Mouse (Mus musculus) megakaryocyte, adult 5-6 weeks (primary cell): ENCODE measurements around the gene Mettl26. TPM values are rescaled to one million over a fixed set of nuclear protein-coding genes. Genes with fewer than 3 reads are reported as not detected.

Experiments
- ATAC-seq: 2 replicates; pipeline ENCODE4 v1.8.0; 2016; ENCODE audit warnings: mild to moderate bottlenecking, inconsistent platforms; ENCODE audit not compliant: poor library complexity, severe bottlenecking
- total RNA-seq, 2 experiments: library from RNA; stranded (forward) in 1 of 2; stranded (reverse) in 1 of 2; fragments of 153-499, 151-499 nt in 1 of 2; fragments of 221-1000, 200-1000 nt in 1 of 2; gene quantifications; 2 replicates each; pipeline versions ENCODE4 v1.2.3 to v1.2.4; 2015 to 2017

Mettl26 gene
- total RNA-seq, 2 experiments from 2014 or later, result 3.7 to 18.9 TPM

DNA sequence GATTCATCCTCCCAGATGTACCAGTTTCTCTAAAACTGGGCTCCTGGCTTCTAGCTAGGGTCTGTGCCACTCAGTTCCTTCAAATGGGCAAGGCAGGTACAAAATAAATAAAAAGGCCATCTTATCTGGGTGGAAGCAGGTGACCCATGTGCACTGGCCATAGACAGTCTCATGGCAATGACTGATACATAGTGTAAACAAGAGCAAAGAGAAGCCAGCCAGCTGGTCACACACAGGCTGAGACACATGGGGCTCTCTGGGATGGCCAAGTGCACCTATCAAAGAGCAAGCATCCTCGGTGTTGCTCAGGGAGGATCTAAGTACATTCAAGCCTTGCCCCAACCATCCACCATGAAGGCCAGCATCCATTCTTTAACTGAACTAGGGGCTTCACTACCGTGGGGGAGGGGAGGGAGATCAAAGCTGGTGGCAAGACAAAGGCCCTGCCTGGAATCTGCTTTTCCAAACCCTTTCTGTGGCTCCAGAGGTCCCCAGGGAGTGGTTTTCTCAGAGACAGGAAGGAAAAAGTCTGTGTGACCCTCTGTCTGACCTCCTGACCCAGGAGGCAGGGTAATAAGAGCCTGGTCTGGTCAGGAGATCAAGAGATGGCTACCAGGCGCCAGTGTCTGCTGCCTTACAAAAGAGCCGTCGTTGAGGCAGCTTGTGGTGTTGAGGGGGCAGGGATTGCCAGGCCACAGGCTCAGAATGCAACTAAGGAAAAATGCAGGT is 6.2 kb downstream of the Mettl26 start:
- no peak for ATAC-seq

DNA sequence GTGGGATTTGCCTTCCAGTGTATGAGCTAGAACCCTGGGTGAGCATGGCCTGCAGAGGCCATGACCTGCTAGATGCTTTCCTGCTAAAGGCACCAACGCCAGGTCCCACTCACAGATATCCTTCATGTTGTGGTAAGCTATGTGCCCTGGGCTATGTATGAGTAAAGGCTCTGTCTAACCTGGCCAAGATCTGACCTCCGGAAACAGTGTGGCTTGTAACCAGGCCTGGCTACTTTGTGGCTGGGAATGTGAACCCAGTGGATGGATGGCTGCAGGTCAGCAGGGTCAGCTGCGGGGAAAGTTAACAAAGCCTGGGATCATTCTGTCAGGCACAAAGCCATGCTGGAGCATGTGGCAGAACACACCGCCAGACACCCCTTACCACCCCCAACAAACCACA is 6.8 kb downstream of the Mettl26 start:
- no peak for ATAC-seq

DNA sequence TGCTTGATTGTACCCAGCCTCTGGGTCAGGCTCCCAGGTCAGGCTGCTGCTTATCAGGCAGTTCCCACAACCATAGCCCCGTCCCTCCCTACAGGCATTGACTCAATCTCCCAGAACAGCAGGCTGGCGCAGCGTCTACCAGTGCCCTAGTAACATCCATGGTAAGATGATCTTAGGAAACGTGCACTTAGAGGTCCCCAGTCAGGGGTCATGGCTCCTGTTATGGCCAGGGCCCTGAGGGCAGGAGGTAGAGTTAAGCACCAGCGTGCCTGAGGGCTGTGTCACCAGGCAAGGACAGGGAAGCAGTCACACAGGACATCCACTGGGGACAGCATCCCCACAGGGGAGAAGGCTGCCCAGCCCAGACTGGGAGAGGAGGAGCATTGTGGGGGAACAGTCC is 7.4 kb downstream of the Mettl26 start:
- no peak for ATAC-seq

DNA sequence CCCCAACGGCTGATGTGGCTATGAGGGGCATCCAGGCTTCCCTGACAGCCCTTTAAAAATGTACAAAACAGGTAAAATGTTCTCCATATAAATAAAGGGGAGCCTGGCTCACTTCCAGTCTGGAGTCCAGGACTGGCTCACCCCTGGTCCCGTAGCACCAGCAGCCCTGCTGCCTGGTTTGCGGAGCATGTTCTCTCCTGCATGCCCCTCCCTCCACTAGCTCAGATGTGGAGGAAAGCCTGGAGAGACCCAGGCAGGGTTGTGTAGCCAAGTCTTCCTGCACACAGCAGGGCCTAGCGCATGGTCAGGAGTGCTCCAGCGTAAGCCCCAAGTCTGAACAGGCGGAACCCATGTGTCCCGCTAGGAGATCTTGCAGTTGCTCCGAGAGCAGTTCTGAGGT is 8.4 kb downstream of the Mettl26 start:
- ATAC-seq, result no peak

DNA sequence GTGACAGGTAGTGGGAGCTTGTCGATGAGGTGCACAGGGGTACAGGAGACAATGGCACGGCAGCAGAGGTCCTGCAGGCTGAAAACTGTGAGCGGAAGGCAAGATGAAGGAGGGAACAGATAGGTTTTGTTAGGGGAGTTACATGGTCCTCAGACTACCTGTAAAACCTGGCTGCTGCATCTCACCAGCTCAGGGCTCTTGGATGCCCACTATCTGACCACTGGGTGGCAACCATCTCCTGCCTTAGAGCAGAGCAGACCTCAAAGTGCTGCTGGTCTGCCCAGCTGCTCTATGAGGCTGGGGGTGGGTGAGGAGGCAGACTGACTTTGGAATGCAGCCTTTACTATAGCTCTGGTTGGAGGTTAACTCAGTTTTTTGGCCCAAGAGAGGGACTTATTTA is 8.9 kb downstream of the Mettl26 start:
- ATAC-seq, result no peak

DNA sequence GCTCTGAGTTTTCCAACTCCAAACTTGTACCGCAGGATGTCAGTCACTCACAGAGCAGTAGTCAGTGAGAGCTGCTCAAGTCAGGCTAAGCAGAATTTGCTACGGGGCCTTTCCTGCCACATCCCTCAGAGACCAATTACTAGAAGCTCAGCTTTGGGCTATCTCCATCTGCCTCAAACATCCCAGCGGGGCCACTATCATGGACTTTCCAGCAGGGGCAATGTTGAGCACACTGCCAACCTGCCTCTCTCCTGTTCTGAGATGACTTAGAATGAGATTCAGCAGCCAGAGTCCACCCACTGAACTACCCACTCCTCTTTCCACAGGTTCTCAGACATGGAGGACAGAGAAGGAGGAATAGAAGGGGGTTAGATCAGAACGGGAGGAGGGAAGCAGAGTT is 10.8 kb downstream of the Mettl26 start:
- no peak for ATAC-seq

DNA sequence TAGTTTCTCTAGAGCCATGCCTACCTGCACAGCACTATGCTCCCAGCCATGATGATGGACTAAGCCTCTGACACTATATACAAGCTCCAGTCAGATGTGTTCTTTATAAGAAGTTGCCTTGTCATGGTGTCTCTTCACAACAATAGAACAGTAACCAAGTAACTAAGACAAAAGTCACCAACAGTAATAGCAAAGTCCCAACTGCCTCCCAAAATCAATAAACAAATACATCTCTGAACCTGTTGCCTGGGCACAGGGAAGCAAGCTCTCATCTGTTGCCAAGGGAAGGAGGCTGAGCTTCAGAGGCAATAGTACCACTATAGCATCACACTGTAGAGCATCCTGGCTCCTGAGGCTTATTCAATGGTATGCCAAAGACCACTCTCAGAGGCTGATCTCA is 11.9 kb downstream of the Mettl26 start:
- no peak for ATAC-seq

DNA sequence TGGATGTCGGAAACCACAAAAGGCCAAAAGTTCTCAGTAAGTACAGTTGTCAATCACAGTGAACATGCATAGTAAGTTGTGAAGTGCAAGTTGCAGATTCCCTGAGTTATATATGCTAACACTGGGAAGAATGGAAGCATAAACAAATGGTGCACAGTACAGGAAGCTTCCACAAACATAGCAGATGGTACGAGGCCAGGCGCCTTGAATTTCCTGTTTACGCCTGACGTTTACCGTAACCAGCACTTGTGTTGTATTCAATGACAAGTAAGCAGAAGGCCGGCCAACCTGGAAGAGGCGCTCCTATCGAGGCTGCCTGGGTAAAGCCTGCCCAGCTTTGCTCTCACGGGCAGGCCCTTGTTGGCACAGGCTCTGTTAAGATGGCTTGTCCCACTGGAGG is 12.6 kb downstream of the Mettl26 start:
- ATAC-seq, result no peak

DNA sequence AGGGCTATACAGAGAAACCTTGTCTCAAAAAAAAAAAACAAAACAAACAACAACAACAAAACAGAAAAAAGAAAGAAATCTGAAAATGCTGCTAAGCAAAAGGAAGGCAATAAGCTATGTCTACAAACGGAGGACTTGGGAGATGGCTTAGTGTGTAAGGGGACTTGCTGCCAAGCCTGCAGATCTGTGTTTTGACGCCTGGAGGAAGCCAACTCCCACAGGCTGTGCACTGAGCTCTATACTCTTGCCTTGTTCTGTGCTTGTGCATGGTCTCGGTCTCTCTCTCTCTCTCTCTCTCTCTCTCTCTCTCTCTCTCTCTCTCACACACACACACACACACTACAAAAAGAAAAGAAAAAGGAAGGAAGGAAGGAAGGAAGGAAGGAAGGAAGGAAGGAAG is 14.0 kb downstream of the Mettl26 start:
- ATAC-seq, result no peak

DNA sequence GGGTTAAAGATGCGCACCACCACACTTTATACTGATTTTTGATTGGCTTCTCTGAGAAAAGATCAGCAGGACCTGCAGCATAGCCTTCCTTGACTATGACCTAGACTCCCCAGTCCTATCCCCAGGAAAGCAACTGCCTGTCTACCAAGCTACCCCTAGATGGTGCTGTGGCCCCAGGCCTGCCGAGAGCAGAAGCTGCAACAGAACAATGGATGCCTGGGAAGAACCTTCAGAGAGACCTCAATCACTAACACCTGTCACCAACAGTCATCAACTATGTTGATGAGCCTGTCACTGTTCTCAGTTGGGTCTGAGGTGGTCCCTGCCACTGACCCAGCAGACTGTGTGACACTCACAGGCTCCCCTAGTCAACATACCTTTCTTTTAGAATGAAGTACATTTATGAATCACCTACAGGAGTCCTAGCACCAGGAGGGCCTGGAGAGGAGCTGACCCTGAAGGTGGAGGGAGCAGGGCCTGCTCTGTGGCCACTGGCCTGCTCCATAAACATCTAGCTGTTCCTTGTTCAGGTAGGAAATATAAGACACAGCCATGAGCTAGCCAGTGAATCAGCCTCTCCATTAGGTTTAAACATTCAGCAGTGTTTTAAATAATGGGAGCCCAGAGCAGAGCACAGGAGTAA is 19.2 kb downstream of the Mettl26 start:
- ATAC-seq, result peak; percentile 91

DNA sequence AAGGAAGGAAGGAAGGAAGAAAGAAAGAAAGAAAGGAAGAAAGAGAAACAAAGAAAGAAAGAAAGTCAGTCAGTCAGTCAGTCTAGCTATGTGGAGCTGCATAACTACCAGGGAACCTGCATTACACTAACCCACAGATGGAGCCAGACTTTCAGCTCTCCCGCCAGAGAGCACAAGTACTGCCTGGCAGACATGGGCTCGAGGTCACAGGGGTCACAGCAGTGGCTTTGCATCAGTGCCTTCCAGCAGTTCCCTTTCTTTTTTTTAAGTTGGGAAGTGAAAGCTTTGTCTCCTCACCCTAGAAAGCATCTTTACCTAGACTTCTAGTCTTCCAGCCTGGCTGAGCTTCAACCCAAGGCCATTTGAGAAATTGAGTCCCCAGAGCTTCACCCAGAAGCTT is 20.5 kb downstream of the Mettl26 start:
- ATAC-seq, result peak; percentile 27; the same call in 1 of the 2 replicates

DNA sequence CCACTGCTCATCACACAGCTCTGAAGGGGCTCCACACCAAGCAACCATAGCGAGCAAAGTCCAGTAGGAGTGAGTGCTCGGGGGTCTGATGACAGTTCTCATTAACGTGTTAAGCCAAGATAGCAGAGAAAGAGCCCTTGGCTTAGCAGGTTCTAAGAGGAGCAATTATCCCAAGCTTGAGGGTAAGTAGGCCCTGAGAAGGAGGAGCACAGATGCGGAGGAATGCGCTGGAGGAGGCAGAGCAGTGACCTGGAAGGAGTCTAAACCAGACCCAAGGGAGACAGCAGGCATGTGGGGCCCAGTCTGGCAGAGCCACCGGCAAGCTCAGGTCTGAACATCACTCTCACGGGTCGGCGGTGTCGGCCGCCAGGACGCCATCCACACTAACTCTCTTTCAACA is 21.0 kb downstream of the Mettl26 start:
- no peak for ATAC-seq

DNA sequence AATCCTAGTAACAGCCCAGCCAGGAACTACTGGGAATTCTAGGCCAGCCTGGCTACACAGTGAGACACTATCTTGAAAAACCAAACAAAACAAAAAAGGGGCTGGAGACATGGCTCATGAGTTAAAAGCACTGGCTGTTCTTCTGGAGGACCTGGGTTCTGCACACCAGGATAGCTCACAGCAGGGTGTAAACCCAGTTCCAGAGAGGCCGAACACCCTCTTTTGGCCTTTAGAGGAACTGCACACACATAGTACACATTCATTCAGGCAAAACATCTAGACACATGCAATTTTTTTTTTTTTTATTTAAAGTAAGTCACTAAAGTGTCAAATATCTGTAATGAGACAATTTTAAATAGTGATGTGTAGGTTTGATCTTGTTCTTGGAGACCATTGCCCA is 25.3 kb downstream of the Mettl26 start:
- ATAC-seq, result no peak

DNA sequence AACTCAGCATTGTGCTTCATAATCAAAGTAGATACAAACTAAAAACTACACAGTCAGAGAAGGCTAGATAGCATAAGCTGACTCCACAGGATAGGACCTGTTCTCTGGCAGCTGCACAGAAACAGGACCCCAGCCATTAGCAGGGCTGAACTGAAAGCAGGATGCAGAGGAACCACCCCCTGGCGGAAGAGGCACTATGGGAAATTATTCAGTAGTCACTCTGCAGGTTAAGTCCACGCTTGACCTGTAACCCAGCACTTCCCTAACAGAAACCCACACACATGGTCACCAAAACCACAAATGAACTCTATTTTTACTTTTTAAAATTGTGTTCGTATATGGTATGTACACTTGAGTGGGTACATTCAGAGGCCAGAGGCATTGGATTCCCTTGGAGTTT is 28.2 kb downstream of the Mettl26 start:
- ATAC-seq, result no peak

DNA sequence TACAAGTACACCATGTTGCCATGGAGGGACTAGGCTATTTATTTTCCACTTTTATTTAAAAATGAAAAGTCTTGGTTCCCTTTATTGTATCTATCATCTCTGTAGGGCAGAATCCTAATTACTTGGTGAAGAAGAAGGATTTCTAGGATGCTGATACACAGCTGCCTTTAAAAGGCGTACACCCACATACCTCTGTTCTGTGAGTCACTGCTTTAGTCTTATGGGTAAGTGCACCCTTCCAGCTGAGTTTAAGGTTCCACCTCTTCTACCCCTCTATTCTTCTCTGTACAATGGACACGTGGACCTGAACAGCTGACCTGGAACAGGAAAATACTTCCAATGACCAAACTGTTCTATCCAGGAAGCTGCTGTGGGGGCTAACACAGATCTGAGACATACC is 32.8 kb downstream of the Mettl26 start:
- ATAC-seq, result no peak

DNA sequence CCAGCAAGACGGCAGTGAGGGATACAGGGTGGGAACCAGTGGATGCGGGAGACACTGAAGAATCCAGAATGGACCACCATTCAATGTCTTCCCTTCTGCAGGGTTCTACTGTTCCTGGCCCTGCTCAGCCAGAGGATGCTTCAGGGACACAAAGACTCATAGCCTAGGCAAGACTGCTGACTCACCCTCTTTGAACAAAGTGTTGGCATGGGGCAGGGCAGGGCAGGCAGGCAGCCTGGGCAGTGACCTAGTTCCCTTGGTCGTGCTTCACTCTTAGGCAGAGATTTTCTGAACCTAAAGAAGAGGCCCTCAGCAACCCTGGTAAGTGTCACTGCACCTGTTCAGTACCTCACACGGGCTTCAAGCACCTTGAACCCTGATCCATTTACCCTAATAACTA is 36.9 kb downstream of the Mettl26 start:
- ATAC-seq, result 0 out of 2 replicates have a peak, but pooled peaks have one; percentile 27

DNA sequence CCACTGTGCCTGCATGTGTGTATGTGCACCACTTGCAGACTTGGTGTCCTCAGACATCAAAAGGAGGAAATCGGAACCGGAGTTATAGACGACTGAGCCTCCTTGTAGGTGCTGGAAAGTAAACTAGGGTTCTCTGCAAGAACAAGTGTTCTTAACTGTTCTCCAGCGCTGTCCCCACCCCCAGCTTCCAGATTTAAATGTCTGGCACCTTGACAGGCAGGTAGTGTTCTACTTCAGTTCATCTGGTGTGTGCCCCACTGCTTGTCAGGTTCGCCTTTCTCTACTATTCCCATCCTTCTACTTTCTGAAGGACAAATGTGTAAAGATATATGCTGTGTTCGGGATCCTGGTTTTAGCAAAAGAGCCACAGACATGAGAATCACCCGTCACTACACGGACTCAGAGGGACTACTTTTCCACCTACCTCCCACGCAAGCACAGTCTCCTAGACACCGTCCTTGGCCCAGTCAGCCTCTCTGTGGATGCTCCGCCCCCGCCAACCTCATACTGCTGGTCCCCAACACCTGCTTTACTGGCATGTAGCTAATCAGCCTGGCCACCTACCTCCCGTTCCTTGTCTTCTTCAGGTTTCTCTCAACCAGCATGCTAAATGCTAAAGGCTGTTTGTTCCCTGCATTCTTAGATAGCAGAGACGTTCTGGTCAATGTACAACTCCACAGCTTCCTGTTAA is 38.5 kb downstream of the Mettl26 start:
- ATAC-seq, result no peak

DNA sequence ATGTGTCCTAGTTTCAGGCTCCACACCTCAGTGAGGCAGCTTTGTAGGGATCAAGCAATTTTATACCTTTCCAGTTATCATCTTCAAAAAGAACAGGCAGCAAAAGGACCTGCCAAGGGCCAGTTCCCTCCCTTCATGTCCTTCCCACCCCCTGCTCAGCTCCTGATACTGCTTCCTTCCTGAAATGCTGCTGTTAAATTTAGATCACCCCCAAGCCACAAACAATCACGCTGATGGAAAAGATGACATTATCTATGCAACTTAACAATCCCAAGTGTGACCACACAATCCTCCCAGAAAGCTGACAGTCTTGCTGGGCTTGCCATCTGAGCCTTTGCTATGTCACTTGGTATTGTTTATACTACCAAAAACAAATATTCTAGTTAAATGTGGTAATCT is 39.0 kb downstream of the Mettl26 start:
- 0 out of 2 replicates have a peak, but pooled peaks have one; percentile 10 for ATAC-seq

DNA sequence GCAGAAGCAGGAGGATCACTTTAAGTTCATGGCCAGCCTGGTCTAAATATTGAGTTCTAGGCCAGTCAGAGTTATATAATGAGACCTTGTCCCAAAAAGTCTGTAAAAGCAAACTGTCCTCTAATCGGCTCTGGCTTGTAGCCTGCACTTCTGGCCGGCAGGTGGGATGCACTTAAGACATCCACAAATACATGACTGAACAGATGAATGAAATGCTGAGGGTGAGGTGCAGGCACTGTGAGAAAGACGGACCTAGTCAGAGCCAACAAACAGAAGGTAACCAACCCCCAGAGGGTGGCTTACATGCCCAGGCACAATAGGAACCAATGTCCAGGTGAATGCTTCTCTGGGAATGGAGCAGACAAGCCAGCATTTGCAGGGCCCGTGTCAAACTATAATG is 39.4 kb downstream of the Mettl26 start:
- no peak for ATAC-seq

DNA sequence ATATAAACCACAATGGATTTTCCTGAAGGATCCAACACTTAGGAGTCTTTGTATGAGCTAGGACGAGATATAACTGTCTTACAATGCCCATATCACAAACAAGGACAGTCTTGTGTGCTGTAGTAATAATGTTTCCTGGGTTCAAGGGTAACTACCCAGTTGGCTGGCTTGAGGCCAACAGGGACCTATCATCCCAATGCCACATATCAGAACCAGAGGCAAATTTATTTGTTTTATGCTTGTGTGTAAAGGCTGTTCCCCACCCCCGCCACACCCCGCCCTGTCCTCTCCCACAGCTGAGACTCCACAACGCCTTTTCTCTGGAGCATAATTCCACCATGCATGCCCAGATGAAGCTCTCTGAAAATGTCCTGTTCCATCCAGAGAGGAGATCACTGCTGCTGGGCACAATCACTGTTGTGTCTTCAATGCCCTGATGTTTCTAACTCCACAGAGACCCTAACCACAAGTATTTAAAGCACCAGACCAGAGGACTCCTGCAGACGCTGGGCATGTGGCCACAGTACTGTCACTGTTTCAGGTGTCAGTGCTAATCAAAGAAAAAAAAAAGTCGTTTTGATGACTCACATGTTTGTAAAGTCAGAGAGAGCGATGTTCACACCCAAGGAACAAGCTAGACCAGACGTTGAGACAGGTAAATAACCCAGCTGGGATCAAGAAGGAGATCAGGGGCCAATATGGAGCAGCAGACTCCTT is 42.2 kb downstream of the Mettl26 start:
- ATAC-seq, result no peak

DNA sequence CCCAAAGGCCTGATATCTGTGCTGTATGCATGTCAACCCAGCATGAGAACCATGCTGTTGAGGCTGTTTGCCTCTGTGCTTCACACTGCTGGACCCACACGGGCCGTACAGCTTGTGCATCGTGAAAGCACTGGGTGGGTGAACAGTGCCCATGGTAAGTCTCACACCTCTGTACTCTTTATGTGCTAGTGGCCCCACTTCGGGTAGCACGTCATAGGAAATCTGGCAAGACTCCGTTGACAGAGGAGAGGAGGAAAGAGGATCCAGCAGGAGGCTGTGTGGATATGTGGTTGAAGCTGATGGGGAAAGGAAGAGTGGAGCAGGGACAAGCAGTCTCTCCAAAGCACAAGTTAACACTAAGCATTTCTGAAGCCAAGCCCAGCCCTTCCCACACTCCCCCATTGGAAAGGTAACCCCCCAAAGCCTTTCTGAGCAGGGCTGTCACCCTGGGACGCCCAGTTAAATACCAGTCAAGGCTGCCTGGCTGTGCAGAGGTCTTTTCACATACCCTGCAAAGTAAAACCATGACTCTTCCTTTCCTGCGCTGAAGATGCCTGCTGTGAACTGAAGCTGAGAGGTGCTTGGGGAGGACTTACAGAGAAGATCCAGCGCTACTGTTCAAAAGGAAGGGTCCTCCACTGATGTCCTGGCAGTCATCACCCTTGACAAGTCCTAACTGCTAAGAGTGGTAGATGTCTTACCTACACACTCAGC is 43.3 kb downstream of the Mettl26 start:
- ATAC-seq, result no peak
